Mouse (Mus musculus) thymus, adult 18-20 months (tissue): ENCODE data around the gene Ifitm3.
"Not testable (repeated sequence)": the region's sequence is repeated elsewhere in the genome, so short reads cannot be mapped to it uniquely, and the experiment has no call there.

Source experiments
- DNase-seq, 2 experiments: peaks; one replicate each; pipeline ENCODE4 v3.0.0; 2022; ENCODE audit warnings: mixed read lengths in 2 of 2

Gene Ifitm3

GRCm38 (mm10) chr7:141032458-141033167 lies 22.0 kb upstream of the Ifitm3 start:
- no peak for DNase-seq

DNA sequence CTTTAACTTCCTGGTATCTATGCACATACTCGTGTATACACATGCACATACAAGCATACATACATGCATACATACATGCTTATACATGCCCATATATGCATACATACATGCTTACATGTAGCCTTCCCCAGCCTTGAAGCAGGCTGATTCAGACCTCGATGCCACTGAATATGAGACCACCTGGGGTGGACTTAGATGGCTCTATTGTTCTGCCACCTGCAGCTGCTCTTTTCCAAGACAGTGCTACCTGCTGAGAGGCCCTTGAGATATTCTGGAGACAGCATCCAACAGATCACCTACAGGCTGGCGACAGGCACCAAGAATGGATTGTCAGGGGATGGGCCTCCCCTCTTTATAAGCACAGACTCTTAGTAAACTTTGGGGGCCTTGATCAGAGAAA lies 19.8 kb upstream of the Ifitm3 start:
- DNase-seq: no peak

DNA sequence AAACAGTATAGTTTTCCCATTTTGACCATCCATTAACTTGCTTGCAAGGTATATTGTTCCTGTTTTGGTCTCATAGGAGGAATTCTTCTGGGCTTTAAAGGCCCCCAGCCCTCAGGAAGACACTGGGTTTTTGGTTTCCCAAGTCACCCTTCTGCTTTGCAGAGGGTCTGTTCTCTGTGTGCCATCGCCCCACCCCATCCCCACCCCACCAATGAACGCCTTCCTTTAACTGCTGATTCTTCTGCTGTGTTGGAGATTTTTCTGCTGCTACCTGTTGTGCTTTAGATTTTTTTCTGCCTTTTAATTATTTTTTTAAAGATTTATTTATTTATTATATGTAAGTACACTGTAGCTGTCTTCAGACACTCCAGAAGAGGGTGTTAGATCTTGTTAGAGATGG lies 18.3 kb upstream of the Ifitm3 start, which contains the start of gene Gm17387:
Gene Gm17387 (plus strand): TSS at position 301 of the 400 bp plus-strand sequence.
- DNase-seq: no peak

DNA sequence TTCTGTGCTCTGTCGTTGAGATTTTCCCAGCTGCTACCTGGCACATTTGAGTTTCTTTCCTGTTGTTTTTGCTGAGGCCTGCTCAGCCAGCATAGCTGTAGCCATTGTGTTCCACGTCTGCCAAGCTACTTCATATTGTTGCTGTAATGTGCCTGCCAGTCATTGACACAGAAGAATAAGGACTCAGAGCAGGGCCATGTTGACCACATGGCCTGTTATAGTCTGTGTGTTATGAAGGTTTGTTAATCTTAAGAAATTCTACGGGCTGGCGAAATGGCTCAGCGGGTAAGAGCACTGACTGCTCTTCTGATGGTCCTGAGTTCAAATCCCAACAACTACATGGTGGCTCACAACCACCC lies 16.1 kb upstream of the Ifitm3 start:
- DNase-seq: no peak

GRCm38 (mm10) chr7:141026097-141026739 lies 15.6 kb upstream of the Ifitm3 start:
- no peak for DNase-seq

DNA sequence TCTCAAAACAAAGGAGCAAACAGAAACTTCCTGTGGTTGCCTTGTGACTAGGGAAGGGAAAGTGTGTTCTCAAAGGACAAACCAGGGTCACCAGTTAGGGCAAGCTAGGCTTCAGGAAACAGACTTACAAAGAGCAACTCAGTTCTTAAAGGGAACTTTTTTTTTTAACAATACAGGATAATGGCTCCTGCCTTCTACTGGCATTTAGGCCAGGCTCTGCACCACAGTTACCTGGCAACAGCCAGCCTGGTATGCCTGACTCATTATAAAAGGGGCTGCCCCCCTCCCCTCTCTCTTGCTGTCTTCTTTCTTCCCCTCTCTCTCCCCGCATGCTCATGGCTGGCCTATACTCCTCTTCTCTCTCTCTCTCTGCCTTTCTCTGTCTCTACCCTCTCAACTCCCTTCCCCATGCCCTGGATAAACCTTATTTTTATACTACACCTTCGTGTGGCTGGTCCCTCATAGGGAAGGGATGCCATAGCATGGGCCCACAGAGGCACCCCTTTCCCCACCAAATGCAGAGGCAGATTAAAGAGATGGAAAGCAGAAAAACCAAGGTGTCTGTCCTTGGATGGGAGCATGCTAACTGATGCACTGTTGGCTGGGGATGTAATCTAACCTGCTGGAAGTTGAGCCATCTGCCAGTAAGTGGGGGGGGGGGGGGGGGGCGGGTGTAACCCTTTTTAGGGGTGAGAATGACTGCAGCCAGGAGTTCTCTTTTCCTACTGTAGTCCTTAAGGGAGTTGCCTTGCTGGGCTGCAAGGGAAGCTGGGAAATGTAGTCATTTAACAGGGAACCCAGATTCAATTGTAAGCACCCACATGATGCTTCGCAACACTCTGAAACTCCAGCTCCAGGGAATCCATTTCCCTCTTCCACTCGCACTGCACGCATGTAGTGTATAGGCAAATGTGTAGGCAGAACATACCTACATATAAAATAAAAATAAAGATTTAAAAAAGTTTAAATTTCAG lies 14.6 kb upstream of the Ifitm3 start:
- no peak for DNase-seq

- DNase-seq: no peak
Measured at GRCm38 (mm10) chr7:141021489-141022449, 11.2 kb upstream of the Ifitm3 start.

DNA sequence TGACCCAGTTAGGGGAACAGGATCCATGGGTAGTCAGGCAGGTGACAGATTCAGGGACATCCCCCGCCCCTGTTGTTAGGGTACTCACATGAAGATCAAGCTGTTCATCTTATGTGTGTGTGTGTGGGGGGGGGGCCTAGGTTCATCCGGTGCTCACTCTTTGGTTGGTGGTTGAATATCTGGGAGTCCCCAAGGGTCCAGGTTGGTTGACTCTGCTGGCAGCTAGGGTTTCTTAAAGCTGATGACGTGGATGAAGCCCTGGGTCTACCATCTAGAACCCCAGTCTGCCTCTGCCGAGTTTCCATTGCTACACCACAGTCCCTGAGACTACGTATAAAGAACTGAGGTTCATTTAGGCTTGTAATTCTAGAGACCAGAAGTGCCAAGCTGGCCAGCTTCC lies 8.5 kb upstream of the Ifitm3 start:
- no peak for DNase-seq

DNA sequence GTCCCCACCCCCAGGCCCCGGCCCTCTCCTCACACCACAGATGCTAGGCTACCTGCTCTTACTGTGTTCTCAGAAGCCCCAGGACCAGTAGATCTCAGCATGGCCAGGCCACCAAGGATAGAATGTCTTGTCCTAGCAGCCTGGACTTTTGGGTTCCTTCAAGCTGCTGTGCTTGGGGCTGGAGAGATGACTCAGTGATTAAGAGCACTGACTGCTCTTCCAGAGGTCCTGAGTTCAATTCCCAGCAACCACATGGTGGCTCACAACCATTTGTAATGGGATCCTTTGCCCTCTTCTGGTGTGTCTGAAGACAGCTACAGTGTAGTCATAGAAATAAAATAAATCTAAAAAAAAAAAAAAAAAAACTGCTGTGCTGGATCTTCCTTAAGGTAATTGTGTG lies 7.3 kb upstream of the Ifitm3 start, which contains the start of gene Ifitm6:
Gene Ifitm6 (minus strand): TSS at position 101 of the 400 bp plus-strand sequence.
- DNase-seq: not testable (repeated sequence)

GRCm38 (mm10) chr7:141016707-141017697 lies 6.4 kb upstream of the Ifitm3 start:
- DNase-seq: no peak

DNA sequence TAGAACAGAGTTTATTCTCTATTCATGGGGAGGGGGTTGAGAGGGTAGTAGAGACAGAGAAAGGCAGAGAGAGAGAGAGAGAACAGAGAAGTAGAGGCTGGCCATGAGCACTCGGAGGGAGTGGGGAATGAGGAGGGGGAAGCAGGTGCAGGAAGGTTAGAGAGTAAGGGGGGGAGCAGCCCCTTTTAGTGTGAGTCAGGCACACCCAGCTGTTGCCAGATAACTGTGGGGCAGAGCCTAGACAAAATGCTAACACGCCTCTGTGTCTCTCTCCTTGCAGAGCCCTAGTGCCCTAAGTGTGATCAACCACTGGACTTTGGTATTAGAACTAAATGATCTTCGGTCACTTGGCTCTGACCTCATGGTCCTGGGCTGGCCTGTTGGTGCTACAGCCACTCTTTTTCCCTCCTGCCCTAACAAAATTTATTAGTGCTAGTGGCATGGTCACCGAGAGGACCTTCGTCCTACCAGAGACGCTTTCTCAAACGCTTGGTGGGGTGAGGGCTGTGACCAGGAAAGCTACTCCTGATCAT lies 734 bp upstream of the Ifitm3 start:
- DNase-seq: no peak

DNA sequence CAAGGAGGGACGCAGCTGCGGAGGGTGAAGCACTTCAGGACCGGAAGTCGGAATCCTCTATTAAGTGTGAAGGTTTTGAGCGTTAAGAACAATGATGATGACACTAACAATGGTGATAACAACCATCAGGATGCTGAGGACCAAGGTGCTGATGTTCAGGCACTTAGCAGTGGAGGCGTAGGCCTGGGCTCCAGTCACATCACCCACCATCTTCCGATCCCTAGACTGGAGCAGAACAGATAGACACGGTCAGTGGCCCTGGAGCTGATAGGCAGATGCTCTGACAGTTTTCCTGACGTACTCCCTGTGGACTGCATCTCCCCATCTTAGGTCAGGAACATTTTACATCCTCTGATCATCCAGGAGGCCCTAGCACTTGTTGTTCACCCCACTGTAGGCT lies 905 bp downstream of the Ifitm3 start:
- no peak for DNase-seq

DNA sequence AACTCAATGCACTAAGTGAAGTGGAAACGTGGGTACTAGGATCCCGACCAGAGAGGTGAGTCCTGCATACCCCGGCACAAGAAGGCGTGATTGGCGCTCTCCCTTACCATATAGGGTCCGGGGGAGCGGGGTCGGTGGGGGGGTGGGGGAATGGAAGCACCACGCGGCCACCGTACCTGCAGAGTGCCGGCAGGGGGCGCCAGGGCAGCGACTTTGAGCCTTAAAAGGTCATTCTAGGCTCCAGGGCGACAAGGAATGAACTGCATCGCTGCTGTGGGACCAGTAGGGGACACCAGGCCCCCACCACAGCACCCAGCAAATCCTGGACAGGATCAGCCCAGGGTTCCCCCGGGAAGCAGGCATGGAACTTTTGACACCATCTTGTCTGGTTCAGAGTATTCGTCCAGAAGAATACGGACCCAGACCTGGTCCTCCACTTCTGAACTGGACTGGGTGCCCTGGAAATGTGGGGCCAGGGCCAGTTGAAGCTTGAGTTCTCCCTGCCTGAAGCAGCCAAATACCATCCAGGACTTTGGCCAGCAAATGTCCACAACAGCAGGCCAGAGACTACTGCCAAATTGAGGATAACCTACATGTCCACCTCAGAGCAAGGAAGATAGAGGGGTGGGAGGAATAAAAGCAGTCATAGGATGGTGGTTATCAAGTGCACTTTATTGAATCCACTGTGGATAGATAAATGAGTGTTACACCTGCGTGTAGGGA lies 1.5 kb downstream of the Ifitm3 start:
- DNase-seq: peak; percentile 43 to 54

DNA sequence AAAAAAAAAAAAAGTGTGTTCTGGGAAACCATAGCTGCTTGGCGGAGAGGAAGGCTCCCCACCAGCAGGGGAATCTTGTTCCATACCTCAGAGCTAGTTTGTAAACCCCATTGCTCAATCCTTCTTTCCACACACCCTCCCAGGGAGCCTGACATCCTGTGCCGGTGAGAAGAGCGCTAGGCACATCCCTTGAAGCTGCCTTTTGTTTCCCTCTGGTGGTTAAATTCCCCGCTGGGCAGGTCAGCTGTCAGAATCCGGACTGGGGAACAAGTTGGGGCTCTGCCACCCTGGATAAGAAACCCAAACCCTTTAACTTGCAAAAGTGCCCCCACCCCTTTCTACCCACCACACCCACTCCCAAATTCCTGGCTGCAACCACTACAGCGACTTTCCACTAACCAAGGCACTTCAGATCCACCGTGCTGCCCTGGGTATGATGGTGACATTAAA lies 2.2 kb downstream of the Ifitm3 start:
- no peak for DNase-seq

GRCm38 (mm10) chr7:141006914-141007313 lies 3.7 kb downstream of the Ifitm3 start:
- DNase-seq: no peak

- DNase-seq: no peak
Measured at GRCm38 (mm10) chr7:141006446-141006845, 4.1 kb downstream of the Ifitm3 start.

DNA sequence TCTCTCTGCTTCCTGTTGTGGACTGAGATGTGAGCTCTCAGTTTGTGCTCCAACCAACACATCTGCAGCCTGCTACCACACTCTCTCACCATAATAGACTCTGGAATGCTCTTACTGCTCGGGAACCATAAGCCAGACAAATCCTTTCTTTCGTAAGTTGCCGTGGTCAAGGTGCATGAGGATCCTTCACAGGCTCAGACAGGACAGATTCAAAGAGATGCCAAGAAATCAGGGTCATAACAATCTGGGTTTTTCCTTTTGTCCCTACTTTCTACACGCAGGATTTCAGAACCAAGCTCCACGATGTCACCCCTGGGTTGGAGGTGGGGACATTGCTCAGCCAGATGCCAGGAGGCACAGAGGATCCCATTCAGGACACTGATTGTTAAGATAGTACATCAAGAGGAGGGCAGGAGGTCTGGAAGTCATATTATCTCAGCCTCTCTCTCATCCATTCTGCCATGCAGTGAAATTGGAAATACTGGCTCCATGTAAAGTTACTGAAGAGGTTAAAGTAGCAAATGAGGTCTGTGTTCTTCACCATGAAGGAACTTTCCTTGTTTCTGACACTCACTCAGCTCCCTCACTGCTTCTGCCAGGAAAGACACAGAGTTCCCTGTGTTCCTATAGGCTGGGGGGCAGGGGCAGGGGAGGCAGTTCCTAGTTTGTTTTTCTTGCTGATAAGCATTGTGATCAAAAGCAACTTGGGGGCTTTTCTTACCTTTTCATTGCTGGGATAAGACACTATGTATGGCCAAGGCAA lies 7.1 kb downstream of the Ifitm3 start:
- DNase-seq: no peak

DNA sequence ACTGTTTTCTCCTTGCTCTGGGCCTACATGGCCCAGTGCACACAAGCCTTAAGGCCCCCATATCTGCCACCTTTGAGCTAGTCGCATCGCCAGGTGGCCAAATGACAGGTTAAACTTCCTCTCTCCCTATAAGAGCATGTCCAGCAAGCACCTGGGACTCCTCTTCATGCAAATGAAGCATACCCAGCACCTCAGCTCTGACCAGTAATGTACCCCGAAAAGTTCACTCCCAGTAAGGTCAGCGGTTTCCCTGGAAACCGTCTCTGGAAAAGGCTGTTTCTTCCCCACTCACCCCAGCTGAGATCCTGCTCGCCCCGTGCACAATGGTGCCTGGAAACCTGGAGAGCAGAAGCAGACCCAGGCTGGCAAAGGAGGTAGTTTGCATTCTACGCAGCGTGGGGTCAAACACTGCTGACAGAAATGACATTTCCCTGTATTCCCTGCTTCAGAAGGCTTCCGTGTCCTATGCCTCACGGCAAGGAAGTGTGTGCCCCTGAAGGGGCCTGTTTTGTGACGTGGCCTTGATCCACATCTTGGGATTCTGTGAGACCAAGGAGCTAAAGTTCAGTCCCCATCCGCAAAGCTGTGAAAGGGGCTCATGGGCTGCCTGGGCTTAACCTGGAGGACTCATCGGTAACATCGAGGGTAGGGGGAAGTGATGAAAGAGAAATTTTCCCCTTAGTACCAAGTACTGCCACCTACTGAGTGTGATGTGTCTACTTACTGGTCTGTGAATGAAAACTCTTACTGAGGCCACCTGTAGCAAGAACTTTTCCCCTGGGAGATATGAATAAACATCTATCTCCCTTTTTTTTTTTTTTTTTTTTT lies 9.5 kb downstream of the Ifitm3 start:
- no peak for DNase-seq
